Mouse (Mus musculus) megakaryocyte, embryonic 14.5 days (primary cell): ENCODE results near the gene Ubash3a.

Experiments used
- FLI1 ChIP-seq: IDR thresholded peaks from 2 replicates; pipeline ENCODE4 v1.6.1; 2012; ENCODE audit warnings: low read length, inconsistent platforms, mixed read lengths
- GATA1 ChIP-seq: IDR thresholded peaks from 3 replicates; pipeline ENCODE4 v1.6.1; 2012; ENCODE audit warnings: mixed read lengths, low read length, inconsistent platforms, borderline replicate concordance

GRCm38 (mm10) chr17:31238234-31239020 lies 30.8 kb downstream of the Ubash3a start:
- TF ChIP-seq GATA1 (no peak), FLI1 (no peak)
